In genomic region chr5:137877860-137878259, GRCm38 (mm10) we compare ENCODE assay signal across 9 mouse cellular contexts. TPM values are rescaled to one million over a fixed set of nuclear protein-coding genes. Genes with fewer than 3 reads are reported as not detected.
A peak's percentile ranks its signal among the peaks of the same experiment; 100 is the strongest.
DNase-seq lines count a peak whose midpoint lies in the region; ATAC-seq and TF ChIP-seq lines count a peak whose summit lies in the region.
"Had no signal": no experiment of that assay in that cellular context is flagged by ENCODE, and none has a peak within 500 bp of the region (broad histone marks: within the 10 kb centered on the region; RNA-seq: fewer than 3 reads in every experiment).

No protein-coding gene starts in this region.

- H3K4me1 ChIP-seq in midbrain, embryonic 14.5 days (ENCODE audit: control insufficient read depth, insufficient read depth, low read length), result no peaks in the 10 kb centered on the region
- no peaks in the 10 kb centered on the region for H3K4me1 ChIP-seq in midbrain, embryonic 11.5 days (ENCODE audit: control insufficient read depth, insufficient read depth, low read length)
- H3K4me1 ChIP-seq in lung, postnatal 0 days (ENCODE audit: insufficient read depth, low read depth, low read length), result no peaks in the 10 kb centered on the region
- H3K4me1 ChIP-seq in forebrain, embryonic 15.5 days, result no peaks in the 10 kb centered on the region
- H3K4me1 ChIP-seq: hindbrain, embryonic 15.5 days had no signal

- TF ChIP-seq EP300 in lung, postnatal 0 days (IDR thresholded peaks at IDR 0.05), result no peak

- peak; percentile 20 for DNase-seq in gastrocnemius, postnatal 10 days
- no peak for DNase-seq in gastrocnemius, postnatal 25 days
- peak; percentile 26 for DNase-seq in midbrain, embryonic 14.5 days
- no peak for DNase-seq in midbrain, embryonic 11.5 days (ENCODE audit: low spot score, missing footprints)
- DNase-seq in adrenal gland, postnatal 14 days, result peak; percentile 54
- peak; percentile 31 for DNase-seq in lung, postnatal 0 days (ENCODE audit: low spot score)
- no peak for DNase-seq in frontal cortex, postnatal 25 days (ENCODE audit: low spot score in 2 of 2)

- TF ChIP-seq CTCF in lung, postnatal 0 days (IDR thresholded peaks at IDR 0.05), result peak; percentile 74

- H3K9ac ChIP-seq in midbrain, embryonic 14.5 days (replicated peaks; ENCODE audit: low read length), result no peak overlapping the region
- H3K9ac ChIP-seq in midbrain, embryonic 11.5 days (ENCODE audit: low read length), result no peak overlapping the region
- H3K9ac ChIP-seq in lung, postnatal 0 days (replicated peaks; ENCODE audit: low read depth), result no peak overlapping the region
- no peak overlapping the region for H3K9ac ChIP-seq in forebrain, embryonic 15.5 days (replicated peaks)
- H3K9ac ChIP-seq: hindbrain, embryonic 15.5 days had no signal

- ATAC-seq in midbrain, embryonic 14.5 days (ENCODE audit: low FRiP score, low TSS enrichment), result no peak
- no peak for ATAC-seq in midbrain, embryonic 11.5 days (ENCODE audit: low FRiP score)
- 0 out of 2 replicates have a peak, but pooled peaks have one; percentile 23 for ATAC-seq in lung, postnatal 0 days
- ATAC-seq in forebrain, embryonic 15.5 days (replicated peaks), result no peak

- H3K27me3 ChIP-seq in midbrain, embryonic 14.5 days (ENCODE audit: control insufficient read depth, insufficient read depth, low read length), result no peaks in the 10 kb centered on the region
- H3K27me3 ChIP-seq in midbrain, embryonic 11.5 days (ENCODE audit: control insufficient read depth, insufficient read depth, low read length), result no peaks in the 10 kb centered on the region
- H3K27me3 ChIP-seq in lung, postnatal 0 days (replicated peaks; ENCODE audit: insufficient read depth, low read length), result no peaks in the 10 kb centered on the region
- no peaks in the 10 kb centered on the region for H3K27me3 ChIP-seq in forebrain, embryonic 15.5 days
- H3K27me3 ChIP-seq: hindbrain, embryonic 15.5 days had no signal

- H3K9me3 ChIP-seq in midbrain, embryonic 14.5 days (ENCODE audit: control insufficient read depth, low read length), result no peaks in the 10 kb centered on the region
- no peaks in the 10 kb centered on the region for H3K9me3 ChIP-seq in midbrain, embryonic 11.5 days (ENCODE audit: control insufficient read depth, low read length)
- H3K9me3 ChIP-seq in lung, postnatal 0 days (ENCODE audit: low read length), result no peaks in the 10 kb centered on the region
- H3K9me3 ChIP-seq in forebrain, embryonic 15.5 days, result no peaks in the 10 kb centered on the region
- H3K9me3 ChIP-seq: hindbrain, embryonic 15.5 days had no signal

- WGBS in midbrain, embryonic 14.5 days, result 57% methylated on average over 2 of the region's 2 CpGs
- 48% methylated on average over 2 of the region's 2 CpGs for WGBS in midbrain, embryonic 11.5 days
- WGBS in lung, postnatal 0 days, result 51% methylated on average over 2 of the region's 2 CpGs
- WGBS in forebrain, embryonic 15.5 days, result 60% methylated on average over 2 of the region's 2 CpGs

- no peaks in the 10 kb centered on the region for H3K36me3 ChIP-seq in midbrain, embryonic 14.5 days (ENCODE audit: control insufficient read depth, insufficient read depth, low read length)
- no peaks in the 10 kb centered on the region for H3K36me3 ChIP-seq in midbrain, embryonic 11.5 days (ENCODE audit: control insufficient read depth, insufficient read depth, low read length)
- H3K36me3 ChIP-seq in lung, postnatal 0 days (ENCODE audit: insufficient read depth, low read length), result no peaks in the 10 kb centered on the region
- no peaks in the 10 kb centered on the region for H3K36me3 ChIP-seq in forebrain, embryonic 15.5 days
- H3K36me3 ChIP-seq: hindbrain, embryonic 15.5 days had no signal

- H3K27ac ChIP-seq in midbrain, embryonic 14.5 days (replicated peaks; ENCODE audit: low read depth, low read length), result no peak overlapping the region
- H3K27ac ChIP-seq in midbrain, embryonic 11.5 days (ENCODE audit: low read depth, low read length), result no peak overlapping the region
- no peak overlapping the region for H3K27ac ChIP-seq in lung, postnatal 0 days (ENCODE audit: low read length)
- H3K27ac ChIP-seq in forebrain, embryonic 15.5 days (replicated peaks), result no peak overlapping the region
- H3K27ac ChIP-seq: hindbrain, embryonic 15.5 days had no signal

- H3K4me2 ChIP-seq in midbrain, embryonic 14.5 days (ENCODE audit: low read length), result no peak overlapping the region
- H3K4me2 ChIP-seq in midbrain, embryonic 11.5 days, result no peak overlapping the region
- H3K4me2 ChIP-seq in lung, postnatal 0 days (replicated peaks; ENCODE audit: low read depth, low read length), result no peak overlapping the region
- H3K4me2 ChIP-seq in forebrain, embryonic 15.5 days (replicated peaks), result no peak overlapping the region
- H3K4me2 ChIP-seq: hindbrain, embryonic 15.5 days had no signal

- no peak overlapping the region for H3K4me3 ChIP-seq in midbrain, embryonic 14.5 days (replicated peaks; ENCODE audit: low read depth, low read length)
- H3K4me3 ChIP-seq in midbrain, embryonic 11.5 days (ENCODE audit: low read depth, low read length), result no peak overlapping the region
- H3K4me3 ChIP-seq in lung, postnatal 0 days (ENCODE audit: low read depth, low read length), result no peak overlapping the region
- H3K4me3 ChIP-seq in forebrain, embryonic 15.5 days, result no peak overlapping the region
- H3K4me3 ChIP-seq: hindbrain, embryonic 15.5 days had no signal

RNA-seq across cellular contexts. Expression of gene Pilrb2, which starts 6.2 kb away (rescaled TPM):
- under 1 TPM in 1 of 2 experiments, not detected in 1; 0.56 TPM for total RNA-seq in gastrocnemius, postnatal 10 days (2021)
- under 1 TPM; 0.28 to 0.54 TPM for total RNA-seq in gastrocnemius, postnatal 25 days (2021)
- polyA plus RNA-seq in midbrain, embryonic 14.5 days (2014; fragmentation: Nextera tagmentation; extraction: Ambion mirVana), result 0.57 TPM in 1 of 2 replicates, not detected in the other
- polyA plus RNA-seq in midbrain, embryonic 11.5 days (2014; fragmentation: Nextera tagmentation; extraction: Ambion mirVana), result not detected in 2 replicates
- 0.45 and 0.70 TPM in 2 replicates for total RNA-seq in adrenal gland, postnatal 14 days (2021)
- 6.1 and 6.2 TPM in 2 replicates for polyA plus RNA-seq in lung, postnatal 0 days (2015; fragmentation: Nextera tagmentation; extraction: Ambion mirVana)
- polyA plus RNA-seq in forebrain, embryonic 15.5 days (2015; fragmentation: Nextera tagmentation; extraction: Ambion mirVana), result not detected in 2 replicates
- polyA plus RNA-seq: hindbrain, embryonic 15.5 days had no signal

RNA-seq across cellular contexts. Expression of gene Pilrb1, which starts 20.0 kb away (rescaled TPM):
- total RNA-seq in gastrocnemius, postnatal 10 days (2021), result 1 to 10 TPM in 1 of 2 experiments, under 1 TPM in 1; 0.45 to 1.3 TPM
- total RNA-seq in gastrocnemius, postnatal 25 days (2021), result under 1 TPM in 1 of 2 experiments, not detected in 1; 0.88 TPM
- not detected in 2 replicates for polyA plus RNA-seq in midbrain, embryonic 14.5 days (2014; fragmentation: Nextera tagmentation; extraction: Ambion mirVana)
- not detected in 2 replicates for polyA plus RNA-seq in midbrain, embryonic 11.5 days (2014; fragmentation: Nextera tagmentation; extraction: Ambion mirVana)
- 0.67 and 1.6 TPM in 2 replicates for total RNA-seq in adrenal gland, postnatal 14 days (2021)
- polyA plus RNA-seq in lung, postnatal 0 days (2015; fragmentation: Nextera tagmentation; extraction: Ambion mirVana), result 3.6 and 4.7 TPM in 2 replicates
- not detected in 2 replicates for polyA plus RNA-seq in forebrain, embryonic 15.5 days (2015; fragmentation: Nextera tagmentation; extraction: Ambion mirVana)
- polyA plus RNA-seq: hindbrain, embryonic 15.5 days had no signal

RNA-seq across cellular contexts. Expression of gene Pilra, which starts 41.8 kb away (rescaled TPM):
- under 1 TPM; 0.54 to 0.75 TPM for total RNA-seq in gastrocnemius, postnatal 10 days (2021)
- total RNA-seq in gastrocnemius, postnatal 25 days (2021), result under 1 TPM; 0.13 to 0.40 TPM
- polyA plus RNA-seq in midbrain, embryonic 14.5 days (2014; fragmentation: Nextera tagmentation; extraction: Ambion mirVana), result 0.26 and 0.51 TPM in 2 replicates
- 0.18 and 0.72 TPM in 2 replicates for polyA plus RNA-seq in midbrain, embryonic 11.5 days (2014; fragmentation: Nextera tagmentation; extraction: Ambion mirVana)
- 1.2 and 2.9 TPM in 2 replicates for total RNA-seq in adrenal gland, postnatal 14 days (2021)
- 12.5 and 12.6 TPM in 2 replicates for polyA plus RNA-seq in lung, postnatal 0 days (2015; fragmentation: Nextera tagmentation; extraction: Ambion mirVana)
- 0.42 and 0.45 TPM in 2 replicates for polyA plus RNA-seq in forebrain, embryonic 15.5 days (2015; fragmentation: Nextera tagmentation; extraction: Ambion mirVana)

RNA-seq across cellular contexts. Expression of gene Cyp3a13, which starts 43.6 kb away (rescaled TPM):
- total RNA-seq in gastrocnemius, postnatal 10 days (2021), result not detected
- under 1 TPM in 1 of 2 experiments, not detected in 1; 0.08 TPM for total RNA-seq in gastrocnemius, postnatal 25 days (2021)
- polyA plus RNA-seq in midbrain, embryonic 14.5 days (2014; fragmentation: Nextera tagmentation; extraction: Ambion mirVana), result not detected in 2 replicates
- polyA plus RNA-seq in midbrain, embryonic 11.5 days (2014; fragmentation: Nextera tagmentation; extraction: Ambion mirVana), result not detected in 2 replicates
- total RNA-seq in adrenal gland, postnatal 14 days (2021), result 0.26 and 7.7 TPM in 2 replicates
- polyA plus RNA-seq in lung, postnatal 0 days (2015; fragmentation: Nextera tagmentation; extraction: Ambion mirVana), result 2.1 and 2.6 TPM in 2 replicates
- not detected in 2 replicates for polyA plus RNA-seq in forebrain, embryonic 15.5 days (2015; fragmentation: Nextera tagmentation; extraction: Ambion mirVana)
- polyA plus RNA-seq: hindbrain, embryonic 15.5 days had no signal

Comparison
In these comparisons a context has a peak if more than half of its experiments do, and no peak if none do; other contexts are left out.
1. DNase-seq: peak in gastrocnemius, postnatal 10 days (single experiment), midbrain, embryonic 14.5 days (single experiment), adrenal gland, postnatal 14 days (single experiment) and lung, postnatal 0 days (single experiment); none in gastrocnemius, postnatal 25 days (single experiment), midbrain, embryonic 11.5 days (single experiment) and frontal cortex, postnatal 25 days (0 of 2).